Mouse (Mus musculus) stomach, embryonic 16.5 days (tissue): ENCODE measurements around the gene Lcp1. TPM values are rescaled to one million over a fixed set of nuclear protein-coding genes. Genes with fewer than 3 reads are reported as not detected.
A peak's percentile ranks its signal among the peaks of the same experiment; 100 is the strongest.

Experiments used
- ATAC-seq: fragments of 200-750 bp; cut with Nextera tagmentation; 2 replicates; pipeline ENCODE4 v1.8.0; 2017; ENCODE audit warnings: moderate number of reproducible peaks, moderate TSS enrichment; ENCODE audit not compliant: insufficient read depth, low FRiP score
- H3K27ac ChIP-seq: fragments of 300-500 bp; sonication (generic); 2 replicates; pipeline ENCODE4 v1.5.1; 2014; ENCODE audit warnings: low read length
- H3K27me3 ChIP-seq: fragments of 300-500 bp; sonication (generic); 2 replicates; pipeline ENCODE4 v1.6.1; 2014; ENCODE audit warnings: low read length, control low read depth, mixed read lengths; ENCODE audit not compliant: control insufficient read depth, insufficient read depth
- H3K36me3 ChIP-seq: fragments of 300-500 bp; sonication (generic); 2 replicates; pipeline ENCODE4 v1.6.1; 2014; ENCODE audit warnings: low read length; ENCODE audit not compliant: control insufficient read depth, insufficient read depth
- H3K4me1 ChIP-seq: fragments of 300-500 bp; sonication (generic); 2 replicates; pipeline ENCODE4 v1.6.1; 2014; ENCODE audit warnings: low read length, control low read depth, mixed read lengths; ENCODE audit not compliant: control insufficient read depth, insufficient read depth
- H3K4me2 ChIP-seq: fragments of 300-500 bp; sonication (generic); 2 replicates; pipeline ENCODE4 v1.6.1; 2014; ENCODE audit warnings: low read depth, low read length, mixed read lengths
- H3K4me3 ChIP-seq: fragments of 300-500 bp; sonication (generic); replicated peaks from 2 replicates; pipeline ENCODE4 v1.5.1; 2014; ENCODE audit warnings: mild to moderate bottlenecking, low read length
- H3K9ac ChIP-seq: fragments of 300-500 bp; sonication (generic); 2 replicates; pipeline ENCODE4 v1.6.1; 2014; ENCODE audit warnings: low read length
- H3K9me3 ChIP-seq: fragments of 300-500 bp; sonication (generic); replicated peaks from 2 replicates; pipeline ENCODE4 v1.6.1; 2016; ENCODE audit warnings: low read length, control low read depth; ENCODE audit not compliant: control insufficient read depth
- WGBS: fragments of 180-500 bp; shearing (Covaris S2); extraction: QIAGEN DNeasy Blood & Tissue Kit; methylation state at CpG from one replicate; pipeline ENCODE4 v1.1.7; 2014; 5-methylcytosine and 5-hydroxymethylcytosine counted together
- polyA plus RNA-seq: library from polyadenylated mRNA; unstranded; fragments of >200 nt; fragmentation: Nextera tagmentation; extraction: Ambion mirVana; gene quantifications from 2 replicates; pipeline ENCODE4 v1.2.1, GENCODE M21; 2015

Lcp1 gene
- polyA plus RNA-seq, 1 experiment from 2014 or later: 65.3 TPM

GRCm38 (mm10) chr14:75206307-75206706, 75.4 kb downstream of the Lcp1 start:
- Histone ChIP-seq H3K9me3 (no peaks in the 10 kb centered on the region; the same call in 1 of the 2 replicates), H3K36me3 (no peaks in the 10 kb centered on the region), H3K4me3 (no peak overlapping the region), H3K27me3 (no peaks in the 10 kb centered on the region), H3K4me1 (no peaks in the 10 kb centered on the region), H3K4me2 (no peak overlapping the region), H3K9ac (no peak overlapping the region), H3K27ac (no peak overlapping the region)
- ATAC-seq: no peak
- WGBS: 94% methylated on average over 4 of the region's 4 CpGs

- no peak for ATAC-seq
- no peak overlapping the region for H3K27ac ChIP-seq
- no peaks in the 10 kb centered on the region for H3K27me3 ChIP-seq
- H3K4me3 ChIP-seq: no peak overlapping the region
- H3K36me3 ChIP-seq: no peaks in the 10 kb centered on the region
- WGBS: 65% methylated on average over 6 of the region's 6 CpGs
- H3K4me2 ChIP-seq: no peak overlapping the region
- no peak overlapping the region for H3K9ac ChIP-seq
- no peaks in the 10 kb centered on the region for H3K4me1 ChIP-seq
- no peaks in the 10 kb centered on the region for H3K9me3 ChIP-seq
These were observed 77.8 kb downstream of the Lcp1 start for GRCm38 (mm10) chr14:75208572-75209151.

- no peak overlapping the region for H3K27ac ChIP-seq
- H3K36me3 ChIP-seq: no peaks in the 10 kb centered on the region
- H3K4me1 ChIP-seq: peaks cover 3% of the 10 kb centered on the region; the same call in 1 of the 2 replicates
- no peak overlapping the region for H3K4me3 ChIP-seq
- no peaks in the 10 kb centered on the region for H3K27me3 ChIP-seq
- 56% methylated on average over 11 of the region's 11 CpGs for WGBS
- no peak overlapping the region for H3K9ac ChIP-seq
- H3K9me3 ChIP-seq: no peaks in the 10 kb centered on the region
- H3K4me2 ChIP-seq: no peak overlapping the region
- ATAC-seq: no peak
These were observed 82.9 kb downstream of the Lcp1 start for GRCm38 (mm10) chr14:75213752-75214151.

GRCm38 (mm10) chr14:75218843-75219242, 87.9 kb downstream of the Lcp1 start:
- WGBS: 88% methylated on average over 2 of the region's 2 CpGs

GRCm38 (mm10) chr14:75219250-75219913, 88.5 kb downstream of the Lcp1 start:
- H3K27me3 ChIP-seq: no peaks in the 10 kb centered on the region
- H3K9me3 ChIP-seq: no peaks in the 10 kb centered on the region
- H3K9ac ChIP-seq: no peak overlapping the region
- no peaks in the 10 kb centered on the region for H3K36me3 ChIP-seq
- 61% methylated on average over 5 of the region's 5 CpGs for WGBS
- H3K4me1 ChIP-seq: peaks cover under 1% of the 10 kb centered on the region; the same call in 1 of the 2 replicates
- no peak overlapping the region for H3K4me2 ChIP-seq
- peak overlapping the region; percentile 59 for H3K27ac ChIP-seq
- no peak overlapping the region for H3K4me3 ChIP-seq
- peak; percentile 96 for ATAC-seq

More at GRCm38 (mm10) chr14:75218843-75219242, 87.9 kb downstream of the Lcp1 start:
- ATAC-seq: no peak
- Histone ChIP-seq H3K36me3 (no peaks in the 10 kb centered on the region), H3K4me3 (no peak overlapping the region), H3K4me1 (peaks cover 3% of the 10 kb centered on the region; the same call in 1 of the 2 replicates), H3K27me3 (no peaks in the 10 kb centered on the region), H3K4me2 (no peak overlapping the region), H3K9ac (no peak overlapping the region), H3K27ac (peak overlapping the region; percentile 62; the same call in 1 of the 2 replicates), H3K9me3 (no peaks in the 10 kb centered on the region)

- 70% methylated on average over 6 of the region's 6 CpGs for WGBS
- ATAC-seq: no peak
These were observed 91.5 kb downstream of the Lcp1 start for GRCm38 (mm10) chr14:75222386-75222785.

GRCm38 (mm10) chr14:75227453-75228084, 96.7 kb downstream of the Lcp1 start:
- no peak overlapping the region for H3K9ac ChIP-seq
- ATAC-seq: no peak
- no peak overlapping the region for H3K4me2 ChIP-seq
- no peak overlapping the region for H3K27ac ChIP-seq
- H3K4me1 ChIP-seq: no peaks in the 10 kb centered on the region
- no peaks in the 10 kb centered on the region for H3K27me3 ChIP-seq
- no peaks in the 10 kb centered on the region for H3K9me3 ChIP-seq
- no peaks in the 10 kb centered on the region for H3K36me3 ChIP-seq
- H3K4me3 ChIP-seq: no peak overlapping the region
- 72% methylated on average over 6 of the region's 6 CpGs for WGBS

More at GRCm38 (mm10) chr14:75222386-75222785, 91.5 kb downstream of the Lcp1 start:
- no peaks in the 10 kb centered on the region for H3K27me3 ChIP-seq
- no peak overlapping the region for H3K4me3 ChIP-seq
- no peaks in the 10 kb centered on the region for H3K4me1 ChIP-seq
- no peaks in the 10 kb centered on the region for H3K36me3 ChIP-seq
- no peak overlapping the region for H3K4me2 ChIP-seq
- no peak overlapping the region for H3K9ac ChIP-seq
- H3K9me3 ChIP-seq: no peaks in the 10 kb centered on the region
- no peak overlapping the region for H3K27ac ChIP-seq

- Histone ChIP-seq H3K36me3 (no peaks in the 10 kb centered on the region), H3K4me3 (no peak overlapping the region), H3K4me2 (no peak overlapping the region), H3K27ac (no peak overlapping the region), H3K27me3 (no peaks in the 10 kb centered on the region), H3K9ac (no peak overlapping the region), H3K9me3 (no peaks in the 10 kb centered on the region), H3K4me1 (no peaks in the 10 kb centered on the region)
- no peak for ATAC-seq
- WGBS: 57% methylated on average over 2 of the region's 2 CpGs
These were observed 98.9 kb downstream of the Lcp1 start for GRCm38 (mm10) chr14:75229834-75230233.

GRCm38 (mm10) chr14:75233070-75233469, 102.2 kb downstream of the Lcp1 start:
- Histone ChIP-seq H3K4me1 (no peaks in the 10 kb centered on the region), H3K36me3 (no peaks in the 10 kb centered on the region), H3K27ac (no peak overlapping the region), H3K4me3 (no peak overlapping the region), H3K9ac (no peak overlapping the region), H3K27me3 (no peaks in the 10 kb centered on the region), H3K9me3 (no peaks in the 10 kb centered on the region), H3K4me2 (no peak overlapping the region)
- WGBS: 73% methylated on average over 5 of the region's 5 CpGs
- ATAC-seq: no peak
